Mouse (Mus musculus): ENCODE measurements around the gene Prl6a1.

DNA sequence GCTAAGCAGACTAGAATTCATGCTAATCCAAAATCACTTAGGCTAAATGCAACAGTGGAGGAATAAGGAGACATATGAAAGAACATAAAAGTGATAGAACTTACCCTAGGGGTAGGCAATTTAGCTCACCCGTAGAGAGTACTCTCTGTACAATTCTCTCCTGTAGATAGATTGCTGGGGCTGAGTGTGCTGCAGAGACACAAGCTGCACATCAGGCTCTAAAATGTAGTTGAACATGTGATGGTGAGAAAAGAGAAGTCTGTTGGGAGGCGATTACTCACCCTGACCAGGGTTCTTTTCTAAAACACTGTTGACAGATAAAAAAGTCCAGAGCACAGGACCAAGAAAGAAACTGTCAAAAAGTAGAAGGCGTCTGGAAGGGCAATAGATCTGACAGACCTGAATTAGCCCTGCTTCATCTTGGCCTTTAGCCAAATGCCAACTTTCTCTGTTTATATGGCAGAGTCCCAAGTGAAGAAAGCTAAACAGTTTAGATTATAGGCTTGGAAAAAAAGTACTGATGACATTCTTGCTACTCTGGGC, 30.4 kb downstream of the Prl6a1 start:
- TF ChIP-seq POLR2A (IDR thresholded peaks at IDR 0.05; ENCODE audit: extremely low read depth, insufficient read depth, low read length) (no peak), CTCF (IDR thresholded peaks at IDR 0.05; ENCODE audit: low read depth, low read length) (no peak)
